Mouse (Mus musculus) ES-E14 (cell line): ENCODE data around the gene Sh3kbp1. TPM values are rescaled to one million over a fixed set of nuclear protein-coding genes. Genes with fewer than 3 reads are reported as not detected.

ENCODE experiments used
- DNase-seq: peaks from one replicate; pipeline ENCODE4 v3.0.0-alpha.2; 2013; ENCODE audit warnings: low read depth, low spot score
- H3K27ac ChIP-seq: 2 replicates; pipeline ENCODE4 v1.5.1; 2012; ENCODE audit warnings: low read depth, mild to moderate bottlenecking, low read length, moderate library complexity, mixed read lengths; ENCODE audit not compliant: poor library complexity, insufficient read depth, severe bottlenecking
- H3K36me3 ChIP-seq: 2 replicates; pipeline ENCODE4 v1.6.1; 2012; ENCODE audit warnings: mild to moderate bottlenecking, low read length, moderate library complexity, mixed read lengths; ENCODE audit not compliant: control insufficient read depth, poor library complexity, insufficient read depth, severe bottlenecking
- H3K4me1 ChIP-seq, 2 experiments: fragments of 150-350 bp in 1 of 2; sonication (generic) in 1 of 2; 2 replicates each; pipeline ENCODE4 v1.6.1; 2012; ENCODE audit warnings: low read length in 2 of 2, mild to moderate bottlenecking in 1 of 2, mixed read lengths in 1 of 2; ENCODE audit not compliant: control insufficient read depth in 2 of 2, insufficient read depth in 2 of 2, poor library complexity in 1 of 2
- H3K4me3 ChIP-seq, 2 experiments: fragments of 150-350 bp in 1 of 2; sonication (generic) in 1 of 2; 2 replicates each; pipeline ENCODE4 v1.5.1; 2012; ENCODE audit warnings: low read length in 2 of 2, low read depth in 1 of 2, mild to moderate bottlenecking in 1 of 2, mixed read lengths in 1 of 2; ENCODE audit not compliant: insufficient read depth in 1 of 2, poor library complexity in 1 of 2, severe bottlenecking in 1 of 2
- H3K9ac ChIP-seq: 2 replicates; pipeline ENCODE4 v1.6.1; 2012; ENCODE audit warnings: low read depth, mild to moderate bottlenecking, low read length, mixed read lengths; ENCODE audit not compliant: poor library complexity, insufficient read depth, severe bottlenecking
- H3K9me3 ChIP-seq: fragments of 150-350 bp; sonication (generic); 2 replicates; pipeline ENCODE4 v1.6.1; 2012; ENCODE audit warnings: low read depth, mild to moderate bottlenecking, low read length; ENCODE audit not compliant: control insufficient read depth, insufficient read depth
- CHD2 ChIP-seq: IDR thresholded peaks from 2 replicates; pipeline ENCODE4 v1.6.1; 2014; ENCODE audit warnings: mild to moderate bottlenecking, low read depth, low read length, inconsistent platforms
- HCFC1 ChIP-seq: IDR thresholded peaks from 2 replicates; pipeline ENCODE4 v1.6.1; 2012; ENCODE audit warnings: low read length, inconsistent platforms, borderline replicate concordance; ENCODE audit not compliant: insufficient read depth
- MAFK ChIP-seq: IDR thresholded peaks from 2 replicates; pipeline ENCODE4 v1.6.1; 2014; ENCODE audit warnings: mild to moderate bottlenecking, low read depth, low read length, inconsistent platforms; ENCODE audit not compliant: insufficient read depth
- ZC3H11A ChIP-seq: IDR thresholded peaks from 2 replicates; pipeline ENCODE4 v1.6.1; 2012; ENCODE audit warnings: low read depth, mild to moderate bottlenecking, inconsistent platforms, low read length, borderline replicate concordance
- ZNF384 ChIP-seq: IDR thresholded peaks from 2 replicates; pipeline ENCODE4 v1.6.1; 2012; ENCODE audit warnings: low read depth, low read length, inconsistent platforms
- in situ Hi-C, 2 experiments: fragments of 600-800 bp; cut with MboI; formaldehyde crosslinking; loops; one replicate each; pipeline ENCODE4 v1.15.1; 2025; ENCODE audit warnings: low sequenced_read_pairs in 2 of 2, inconsistent platforms in 1 of 2; ENCODE audit not compliant: unreplicated experiment in 2 of 2
- total RNA-seq: library from RNA; depleted of rRNA; stranded (reverse); fragments of 300-350 nt; gene quantifications from 2 replicates; pipeline ENCODE4 v1.2.3, GENCODE M21; 2012

Sh3kbp1 gene
- total RNA-seq, 1 experiment = 8.5 TPM

- Histone ChIP-seq H3K27ac (no peak overlapping the region), H3K4me1 (no peaks in the 10 kb centered on the region), H3K9ac (no peak overlapping the region), H3K36me3 (no peaks in the 10 kb centered on the region), H3K9me3 (no peaks in the 10 kb centered on the region), H3K4me3 (no peak overlapping the region)
- TF ChIP-seq ZC3H11A (no peak), MAFK (no peak), HCFC1 (no peak), CHD2 (no peak), ZNF384 (no peak)
- no peak for DNase-seq
- in situ Hi-C loops = no loop called here
Observed at GRCm38 (mm10) chrX:159928834-159929233, 301.8 kb downstream of the Sh3kbp1 start.

- Histone ChIP-seq H3K4me3 (no peak overlapping the region), H3K9ac (no peak overlapping the region), H3K9me3 (no peaks in the 10 kb centered on the region), H3K27ac (no peak overlapping the region), H3K4me1 (no peaks in the 10 kb centered on the region), H3K36me3 (no peaks in the 10 kb centered on the region)
- TF ChIP-seq CHD2 = no peak
- no peak for TF ChIP-seq ZC3H11A
- TF ChIP-seq MAFK = no peak
- no peak for TF ChIP-seq HCFC1
- TF ChIP-seq ZNF384 = no peak
- in situ Hi-C loops = no loop called here
- no peak for DNase-seq
Observed at GRCm38 (mm10) chrX:159932027-159932426, 305.0 kb downstream of the Sh3kbp1 start.

GRCm38 (mm10) chrX:159942569-159942968 lies 315.5 kb downstream of the Sh3kbp1 start:
- in situ Hi-C loops = no loop called here
- no peak for TF ChIP-seq HCFC1
- no peak for TF ChIP-seq ZNF384
- TF ChIP-seq MAFK = no peak
- TF ChIP-seq ZC3H11A = no peak
- TF ChIP-seq CHD2 = no peak
- Histone ChIP-seq H3K4me1 (no peaks in the 10 kb centered on the region), H3K4me3 (no peak overlapping the region), H3K27ac (no peak overlapping the region), H3K9ac (no peak overlapping the region), H3K36me3 (no peaks in the 10 kb centered on the region), H3K9me3 (no peaks in the 10 kb centered on the region)
- DNase-seq = no peak

- in situ Hi-C loops = no loop called here
- no peak overlapping the region for H3K27ac ChIP-seq
- H3K36me3 ChIP-seq = no peaks in the 10 kb centered on the region
- H3K4me3 ChIP-seq = no peak overlapping the region
- no peaks in the 10 kb centered on the region for H3K4me1 ChIP-seq
- peak; percentile 25 for DNase-seq
- no peaks in the 10 kb centered on the region for H3K9me3 ChIP-seq
- no peak overlapping the region for H3K9ac ChIP-seq
- TF ChIP-seq ZNF384 = no peak
- TF ChIP-seq ZC3H11A = no peak
- no peak for TF ChIP-seq HCFC1
- TF ChIP-seq CHD2 = no peak
- no peak for TF ChIP-seq MAFK
Observed at GRCm38 (mm10) chrX:159943586-159943985, 316.5 kb downstream of the Sh3kbp1 start.
